Mouse (Mus musculus) lung, postnatal 14 days (tissue): ENCODE results near the gene Glb1.
A peak's percentile ranks its signal among the peaks of the same experiment; 100 is the strongest.
"Not testable (repeated sequence)": the region's sequence is repeated elsewhere in the genome, so short reads cannot be mapped to it uniquely, and the experiment has no call there.

ENCODE experiments used
- DNase-seq: peaks from one replicate; pipeline ENCODE4 v3.0.0; 2021

Glb1 gene

GRCm38 (mm10) chr9:114400949-114401684 is at the start of gene Glb1, which contains the start of gene Tmppe:
Gene Glb1 (plus strand): TSS chr9:114401076.
Gene Tmppe (plus strand): TSS chr9:114401105.
- peak; percentile 81 for DNase-seq

DNA sequence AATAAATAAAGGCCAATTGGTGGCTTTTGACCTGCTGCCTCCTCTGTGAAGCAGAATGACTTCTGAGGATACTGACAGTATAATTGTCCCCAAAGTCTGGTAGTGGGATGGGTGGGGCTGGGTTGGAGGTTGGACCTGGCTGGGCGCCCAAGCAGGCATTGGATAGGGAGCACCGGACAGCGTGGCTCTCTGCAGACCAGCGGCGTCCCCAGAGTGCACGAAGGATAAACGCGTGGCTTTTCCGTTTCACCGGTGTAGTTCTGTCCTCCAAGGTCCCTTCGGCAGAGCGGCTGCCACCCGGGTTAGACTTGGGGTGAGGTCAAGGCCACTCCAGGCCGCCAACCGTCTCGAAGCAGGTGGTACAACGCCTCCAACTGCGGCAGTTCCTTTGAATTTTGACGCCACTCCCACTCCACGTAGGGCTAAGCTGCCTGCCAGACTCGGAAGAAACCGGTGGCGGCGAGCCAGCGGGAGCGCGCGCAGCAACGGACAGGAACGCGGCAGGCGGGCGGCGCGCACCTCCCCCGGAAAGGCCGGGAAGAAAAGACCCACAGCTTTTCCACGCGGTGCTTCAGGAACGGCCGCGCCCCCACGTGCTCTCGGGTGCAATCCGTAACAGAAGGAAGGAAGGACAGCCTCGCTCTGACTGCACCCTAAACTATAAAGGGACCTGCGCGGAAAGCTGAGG is 32.9 kb upstream of the Glb1 start:
- DNase-seq: peak; percentile 84

- no peak for DNase-seq
Observed at GRCm38 (mm10) chr9:114368471-114368858, 32.4 kb upstream of the Glb1 start.

- not testable (repeated sequence) for DNase-seq
Observed at GRCm38 (mm10) chr9:114369389-114369788, 31.5 kb upstream of the Glb1 start.

DNA sequence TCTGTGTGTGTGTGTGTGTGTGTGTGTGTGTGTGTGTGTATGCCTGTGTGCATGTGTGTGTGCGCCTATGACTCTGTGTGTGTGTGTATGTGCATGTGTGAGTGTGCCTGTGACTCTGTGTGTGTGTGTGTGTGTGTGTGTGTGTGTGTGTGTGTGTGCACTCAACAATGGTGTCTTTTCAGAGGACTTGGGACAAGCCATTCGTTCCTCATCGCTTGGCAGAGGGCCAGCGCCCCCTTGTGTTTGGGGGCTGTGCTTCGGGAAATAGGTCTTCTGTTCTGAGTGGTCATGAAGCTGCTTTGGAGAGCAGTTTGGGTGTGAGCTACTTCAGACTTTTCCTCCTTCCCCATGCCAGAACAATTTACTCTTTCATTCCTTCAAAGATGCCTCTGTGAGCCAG is 29.2 kb upstream of the Glb1 start:
- DNase-seq: not testable (repeated sequence)

GRCm38 (mm10) chr9:114375276-114375962 is 25.5 kb upstream of the Glb1 start:
- DNase-seq: no peak

DNA sequence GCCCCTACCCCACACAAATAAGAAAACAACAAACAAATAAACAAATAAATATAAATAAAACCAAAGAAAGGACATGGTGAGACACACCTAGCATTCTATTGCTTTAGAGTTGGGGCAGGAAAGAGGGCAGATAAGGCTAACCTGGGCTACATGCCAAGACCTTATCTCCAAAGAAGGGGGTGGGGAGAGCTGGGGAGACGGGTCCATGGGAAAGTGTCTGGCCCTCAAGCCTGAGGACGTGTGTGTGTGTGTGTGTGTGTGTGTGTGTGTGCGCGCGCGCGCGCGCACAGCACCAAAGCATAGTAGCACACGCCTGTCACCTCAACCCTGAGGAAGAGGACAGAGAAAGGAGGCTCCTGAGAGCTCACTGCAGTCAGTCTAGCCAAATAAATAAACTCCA is 23.7 kb upstream of the Glb1 start:
- DNase-seq: no peak

GRCm38 (mm10) chr9:114379871-114380270 is 21.0 kb upstream of the Glb1 start:
- DNase-seq: no peak

DNA sequence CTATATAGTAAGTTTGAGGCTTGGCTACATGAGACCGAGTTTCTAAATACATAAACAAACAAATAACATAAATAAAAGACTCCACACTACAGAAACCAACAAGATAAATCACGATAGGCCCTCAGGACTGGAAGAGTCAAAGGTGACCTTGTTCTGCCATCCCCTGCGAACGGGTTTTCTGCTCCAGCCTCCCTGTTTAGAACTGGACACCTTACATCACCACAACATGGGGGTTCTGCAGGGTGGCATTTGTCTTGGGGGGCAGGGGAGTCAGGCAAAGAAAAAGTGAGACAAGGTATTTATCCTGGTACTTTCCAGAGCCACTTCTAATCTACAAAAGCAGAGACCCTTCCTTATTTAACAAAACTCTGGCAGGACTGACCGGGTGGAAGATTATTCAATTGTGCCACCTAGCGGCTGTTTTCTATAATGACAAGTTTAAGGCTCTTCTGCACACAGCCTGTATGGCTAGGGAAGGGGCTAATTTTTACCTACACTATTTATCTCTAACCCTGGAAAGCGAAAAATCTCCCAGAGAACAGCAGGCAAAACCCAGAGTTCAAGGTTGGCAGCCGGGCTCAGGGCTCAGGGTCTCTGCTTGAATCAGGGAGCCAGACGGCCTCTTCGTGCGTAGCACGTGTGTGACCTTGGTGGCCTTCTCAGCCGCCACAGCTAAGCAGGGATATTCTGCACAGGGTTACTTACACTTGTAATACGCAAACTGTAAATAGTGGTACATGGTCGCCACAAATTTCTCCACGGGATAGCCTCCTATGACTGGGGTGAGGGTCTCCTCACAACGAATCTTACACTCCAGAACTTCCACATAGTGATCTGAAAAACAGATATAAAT is 19.8 kb upstream of the Glb1 start:
- peak; percentile 46 for DNase-seq

DNA sequence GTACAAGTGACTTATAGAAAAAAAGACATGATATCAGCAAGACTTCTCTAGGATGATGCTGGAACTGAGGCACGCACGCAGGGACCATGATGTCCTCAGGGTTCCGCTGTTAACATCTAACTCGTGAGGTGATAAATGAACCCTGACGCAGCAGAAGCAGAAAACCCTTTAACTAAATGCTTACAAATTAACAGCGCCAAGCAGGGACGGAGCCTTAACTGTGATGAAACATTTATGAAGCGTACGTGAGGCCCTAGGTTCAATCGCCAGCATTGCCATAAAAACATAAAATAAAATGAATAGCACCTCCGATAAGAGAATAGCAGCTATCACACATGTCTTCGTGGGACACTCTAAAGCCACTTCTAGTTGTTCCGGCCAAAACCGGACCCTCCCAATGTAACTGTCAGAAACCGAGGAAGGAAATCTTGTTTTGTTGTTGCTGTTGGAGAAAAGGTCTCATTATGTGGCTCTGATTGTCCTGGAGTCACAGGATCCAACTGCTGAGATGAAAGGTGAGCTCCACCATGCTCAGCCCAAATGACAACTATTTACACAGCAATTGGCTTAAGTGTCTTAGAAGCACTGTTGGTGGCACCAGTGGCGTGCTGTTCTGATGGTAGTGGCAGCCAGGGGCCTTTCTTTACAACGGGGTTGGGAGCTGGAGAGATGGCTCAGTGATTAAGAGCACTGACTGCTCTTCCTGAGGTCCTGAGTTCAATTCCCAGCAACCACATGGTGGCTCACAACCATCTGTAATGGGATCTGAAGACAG is 17.8 kb upstream of the Glb1 start:
- no peak for DNase-seq

- DNase-seq: no peak
Observed at GRCm38 (mm10) chr9:114384691-114385090, 16.2 kb upstream of the Glb1 start.

DNA sequence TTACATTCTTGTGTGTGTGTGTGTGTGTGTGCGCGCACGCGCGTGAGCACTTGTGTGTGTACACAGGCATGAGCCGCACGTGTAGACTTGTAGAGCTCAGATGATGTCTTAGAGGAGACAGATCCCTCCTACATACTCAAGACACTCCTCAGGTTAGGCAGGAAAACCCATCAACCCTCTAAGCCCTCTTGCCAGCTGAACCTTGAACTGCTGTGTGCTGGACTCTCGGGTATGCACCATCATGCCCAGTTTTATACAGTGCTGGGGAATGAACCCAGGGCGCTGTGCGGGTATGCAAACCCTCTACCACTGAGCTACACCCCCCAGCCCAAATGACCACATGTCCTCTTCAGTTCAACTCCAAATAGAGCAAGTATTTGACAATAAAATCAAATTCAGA is 15.7 kb upstream of the Glb1 start:
- DNase-seq: no peak

DNA sequence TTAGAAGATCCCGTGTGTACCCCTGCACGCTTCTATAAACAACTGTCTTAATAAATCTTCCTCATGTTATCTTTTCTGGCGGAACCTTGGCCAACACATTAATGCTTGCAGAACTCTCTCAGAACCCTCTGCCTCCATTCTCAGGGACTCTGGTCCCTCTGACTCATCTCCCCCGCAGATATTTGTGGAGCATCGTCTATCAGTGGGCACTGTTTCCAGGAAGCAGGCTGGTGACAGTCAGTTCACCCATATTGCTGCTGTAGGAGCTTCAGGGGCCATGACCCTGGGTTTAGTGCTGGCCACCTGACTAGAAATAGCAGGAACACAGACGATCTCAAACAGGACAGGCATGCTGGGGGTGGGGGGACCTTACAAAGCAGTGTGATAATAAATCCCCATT is 13.8 kb upstream of the Glb1 start:
- DNase-seq: no peak

GRCm38 (mm10) chr9:114388288-114388687 is 12.6 kb upstream of the Glb1 start:
- DNase-seq: no peak

GRCm38 (mm10) chr9:114388701-114389370 is 12.0 kb upstream of the Glb1 start:
- DNase-seq: no peak

GRCm38 (mm10) chr9:114389371-114389904 is 11.4 kb upstream of the Glb1 start:
- peak; percentile 7 for DNase-seq

DNA sequence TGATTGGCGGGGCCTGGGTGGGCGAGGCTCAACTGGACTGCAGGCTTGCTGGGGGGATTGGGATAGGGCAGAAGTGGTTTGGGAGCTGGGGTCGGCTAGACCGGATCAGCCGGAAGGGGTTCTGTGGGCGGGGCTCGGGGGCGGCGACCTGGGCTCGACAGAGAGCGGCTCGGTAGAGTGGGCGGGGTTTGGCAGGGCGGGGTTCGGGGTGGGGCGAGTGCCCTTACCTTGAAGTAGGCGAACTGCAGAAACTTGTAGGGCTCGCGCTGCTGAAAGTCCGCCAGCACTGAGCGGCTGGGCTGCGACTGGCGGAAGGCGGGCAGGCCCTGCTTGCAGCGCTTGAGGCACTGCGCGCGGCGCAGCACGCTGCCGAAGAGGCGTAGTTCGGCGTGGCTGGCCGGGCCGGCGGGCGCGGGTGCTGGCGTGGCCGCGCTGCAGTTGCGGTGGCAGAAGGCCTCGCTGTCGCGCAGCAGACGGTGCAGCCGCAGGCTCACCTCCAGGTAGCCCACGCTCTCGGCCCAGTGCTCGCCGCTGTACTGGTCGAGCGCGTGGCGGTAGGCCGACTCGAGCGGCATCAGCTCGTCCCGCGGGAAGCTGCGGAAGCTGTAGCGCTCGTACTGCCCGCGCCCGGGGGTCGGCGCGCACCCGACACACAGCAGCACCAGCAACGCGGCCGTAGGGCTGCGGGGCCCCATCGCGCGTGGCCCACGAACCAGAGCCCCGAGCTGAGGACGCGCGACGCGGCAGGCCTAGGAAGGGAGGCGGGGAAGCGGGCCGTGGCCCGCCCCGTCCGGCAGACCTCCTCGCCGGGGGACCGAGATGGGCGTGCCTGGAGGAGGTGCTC is 10.7 kb upstream of the Glb1 start, which contains the start of gene Crtap:
Gene Crtap, minus strand, starts transcription at position 771 of the 844 bp plus-strand sequence.
- DNase-seq: peak; percentile 72

DNA sequence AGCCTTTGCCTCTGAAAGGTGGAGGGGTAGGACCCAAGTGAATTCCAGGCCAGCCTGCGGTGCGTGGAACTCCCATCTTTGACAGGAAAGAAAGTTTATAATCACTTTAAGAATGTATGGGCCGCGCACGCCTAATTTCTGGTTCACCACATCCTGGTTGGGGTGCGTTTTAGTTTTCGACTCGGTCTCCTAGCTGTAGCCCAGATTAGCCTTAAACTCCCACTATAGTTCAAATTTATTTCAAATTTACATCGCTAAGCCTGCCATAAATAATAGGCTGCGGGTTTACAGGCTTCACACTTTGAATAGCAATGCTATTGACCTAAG is 10.2 kb upstream of the Glb1 start:
- DNase-seq: no peak

GRCm38 (mm10) chr9:114394136-114394535 is 6.7 kb upstream of the Glb1 start:
- DNase-seq: not testable (repeated sequence)

GRCm38 (mm10) chr9:114394677-114395076 is 6.2 kb upstream of the Glb1 start:
- no peak for DNase-seq
